Mouse (Mus musculus): ENCODE measurements around the gene Supt4a. TPM values are rescaled to one million over a fixed set of nuclear protein-coding genes. Genes with fewer than 3 reads are reported as not detected.
A peak's percentile ranks its signal among the peaks of the same experiment; 100 is the strongest.

The Supt4a gene
- total RNA-seq, 2 experiments from 2014 or later = 67.7 to 83.3 TPM

DNA sequence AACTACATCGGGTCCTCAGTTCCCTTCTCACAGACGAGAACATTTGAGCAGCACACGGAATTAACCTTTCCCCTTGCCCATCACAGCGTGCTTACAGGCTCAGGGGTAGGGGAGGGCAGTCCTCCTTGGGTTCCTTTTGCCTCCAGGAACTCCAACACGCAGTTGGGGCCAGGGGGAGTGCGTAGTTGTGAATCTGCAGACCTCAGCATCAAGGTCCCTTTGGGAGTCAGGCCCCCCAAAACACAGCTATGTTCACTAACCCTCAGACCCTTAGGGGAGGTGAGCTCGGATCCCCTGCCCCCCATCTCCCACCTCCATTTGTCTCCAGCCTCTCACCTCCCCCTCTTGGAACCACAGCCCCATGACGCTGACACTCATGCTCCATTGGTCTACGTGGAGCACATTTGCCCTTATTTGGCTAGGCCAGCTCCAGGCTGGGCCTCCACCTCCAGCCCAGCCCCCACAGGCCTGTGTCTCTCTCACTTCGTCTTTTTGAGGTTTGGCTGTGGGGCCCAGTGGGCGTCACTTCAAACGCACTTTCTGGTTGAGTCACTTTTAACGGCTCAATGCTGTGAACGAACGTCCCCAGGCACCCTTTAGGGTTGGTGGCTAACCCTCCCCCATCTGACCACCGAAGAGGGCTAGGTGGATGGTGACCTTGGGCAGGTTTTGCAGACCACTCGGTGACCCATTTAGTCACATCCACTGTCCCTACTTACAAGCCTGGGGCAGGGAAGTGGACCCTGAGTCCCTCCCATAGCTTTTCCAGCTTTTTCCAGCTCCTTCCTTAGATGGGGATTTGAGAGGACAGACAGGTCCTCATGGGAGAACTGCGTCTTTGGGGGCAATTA lies 12.1 kb downstream of the Supt4a start:
- peak in 1 of 2 experiments; percentile 35 for DNase-seq (ENCODE audit: low spot score in 2 of 2)
- intact Hi-C loops (cut with DNase I) = no loop called here

DNA sequence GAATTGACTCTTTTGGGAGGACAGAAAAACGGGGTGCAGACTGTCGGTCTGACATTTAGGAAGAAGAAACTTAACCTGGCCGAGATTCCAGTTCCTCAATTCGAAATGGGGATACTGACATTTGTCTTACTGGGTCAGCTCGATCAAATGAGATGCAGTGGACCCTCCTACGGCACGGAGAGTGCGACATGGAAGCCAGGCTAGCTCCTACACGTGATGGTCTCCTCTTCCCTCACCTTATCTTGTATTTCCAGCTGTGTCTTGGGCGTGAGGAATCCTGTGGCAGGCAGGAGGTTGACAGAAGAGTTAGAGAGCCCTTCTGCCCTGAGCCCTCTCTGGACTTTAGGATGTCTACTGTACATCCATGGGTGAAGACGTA lies 12.7 kb downstream of the Supt4a start:
- DNase-seq (ENCODE audit: low spot score in 2 of 2) = no peak
- intact Hi-C loops (cut with DNase I) = no loop called here

DNA sequence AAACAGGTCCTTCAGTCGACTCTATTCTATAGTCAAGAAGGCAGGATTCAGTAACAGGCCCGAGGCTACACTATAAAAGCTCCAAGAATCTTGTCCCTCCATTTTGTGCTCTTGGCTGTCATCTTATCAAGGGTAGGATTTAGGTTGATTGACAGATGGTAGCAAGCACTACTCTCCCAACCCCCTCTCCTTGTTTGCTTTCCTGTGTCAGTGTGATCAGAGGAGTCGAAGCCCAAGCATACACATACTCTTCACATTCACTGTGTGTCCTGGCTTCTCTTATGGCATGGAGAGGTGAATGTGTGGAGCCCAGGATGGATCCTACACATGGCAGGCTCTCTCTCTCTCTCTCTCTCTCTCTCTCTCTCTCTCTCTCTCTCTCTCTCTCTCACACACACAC lies 13.2 kb downstream of the Supt4a start:
- intact Hi-C loops (cut with DNase I) = no loop called here
- no peak for DNase-seq (ENCODE audit: low spot score in 2 of 2)

DNA sequence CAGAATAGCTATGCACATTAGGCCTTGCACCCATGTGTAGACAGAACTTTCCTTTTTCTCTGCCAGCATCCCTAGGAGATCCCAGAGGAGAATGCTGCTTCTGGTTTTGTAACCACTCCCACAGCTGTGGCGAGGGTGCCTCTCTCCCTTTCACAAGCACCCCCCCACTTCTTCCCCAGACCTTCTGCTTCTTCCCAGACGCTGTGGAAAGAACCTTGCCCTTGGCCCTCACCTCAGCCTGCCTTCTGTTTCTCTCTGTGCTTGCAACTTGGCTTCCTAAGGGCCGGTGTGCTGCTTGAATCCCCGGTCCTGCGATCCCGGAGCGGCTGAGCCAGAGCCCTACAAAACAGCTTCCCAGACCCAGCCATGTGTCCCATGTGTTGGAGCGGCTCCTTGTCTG lies 13.7 kb downstream of the Supt4a start:
- intact Hi-C loops (cut with DNase I) = no loop called here

GRCm38 (mm10) chr11:87751491-87751966 lies 14.2 kb downstream of the Supt4a start:
- intact Hi-C loops (cut with DNase I) = no loop called here
- no peak for DNase-seq (ENCODE audit: low spot score in 2 of 2)

More for the DNA sequence above, 13.7 kb downstream of the Supt4a start:
- DNase-seq (ENCODE audit: low spot score in 2 of 2) = no peak

- DNase-seq (ENCODE audit: low spot score in 2 of 2) = no peak
- intact Hi-C loops (cut with DNase I) = no loop called here
Measured at GRCm38 (mm10) chr11:87752307-87752706, 15.0 kb downstream of the Supt4a start.

DNA sequence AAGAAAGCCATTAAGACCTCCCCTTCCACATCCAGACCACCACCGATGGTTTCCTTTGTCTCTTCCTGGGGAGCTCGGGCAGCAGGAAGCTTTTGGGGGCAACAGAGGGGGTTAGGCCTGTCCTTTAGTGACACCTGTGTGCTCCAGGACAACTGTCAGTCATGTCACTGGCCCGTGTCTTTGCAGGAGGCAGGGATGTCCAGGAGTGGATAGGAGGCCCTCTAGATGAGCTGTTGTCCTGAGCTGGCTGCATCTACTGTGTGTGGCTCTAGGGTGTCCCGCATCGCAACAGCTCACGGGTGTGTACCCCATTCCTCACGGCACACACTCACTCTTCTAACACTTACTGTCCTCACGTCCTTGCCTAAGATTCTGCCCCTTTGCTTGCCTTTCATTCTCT lies 15.9 kb downstream of the Supt4a start:
- intact Hi-C loops (cut with DNase I) = no loop called here
- DNase-seq (ENCODE audit: low spot score in 2 of 2) = no peak

DNA sequence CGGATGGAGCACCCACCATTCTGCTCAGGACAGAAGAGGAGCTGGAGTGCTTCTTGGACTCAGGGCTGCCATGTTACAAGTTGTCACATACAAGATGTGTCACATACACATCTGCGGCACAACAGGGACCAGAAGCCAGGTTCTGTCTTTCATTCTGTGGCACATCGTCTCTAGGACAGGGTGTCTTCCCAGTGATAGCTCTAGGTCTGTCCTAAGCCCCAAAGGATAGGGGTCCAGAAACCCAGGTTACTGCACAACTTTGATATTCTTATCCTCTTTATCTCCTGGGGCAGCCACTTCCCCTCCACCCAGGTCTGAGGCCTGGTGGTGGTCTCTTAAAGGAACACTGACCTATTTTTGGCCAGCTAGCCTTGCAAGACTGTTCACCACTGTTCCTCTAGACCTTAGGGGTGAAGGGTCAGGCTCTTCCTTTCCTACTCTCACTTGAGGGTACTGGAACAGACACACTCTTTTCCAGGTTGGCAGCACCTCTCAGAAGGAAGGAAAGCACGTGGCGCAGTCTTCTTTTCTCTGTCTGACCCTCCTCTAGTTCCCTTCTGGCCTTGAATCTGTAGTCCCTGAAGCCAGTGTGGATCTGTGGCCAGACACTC lies 16.6 kb downstream of the Supt4a start:
- intact Hi-C loops (cut with DNase I) = no loop called here
- no peak for DNase-seq (ENCODE audit: low spot score in 2 of 2)

- intact Hi-C loops (cut with DNase I) = no loop called here
- no peak for DNase-seq (ENCODE audit: low spot score in 2 of 2)
Measured at GRCm38 (mm10) chr11:87754603-87755002, 17.3 kb downstream of the Supt4a start.

DNA sequence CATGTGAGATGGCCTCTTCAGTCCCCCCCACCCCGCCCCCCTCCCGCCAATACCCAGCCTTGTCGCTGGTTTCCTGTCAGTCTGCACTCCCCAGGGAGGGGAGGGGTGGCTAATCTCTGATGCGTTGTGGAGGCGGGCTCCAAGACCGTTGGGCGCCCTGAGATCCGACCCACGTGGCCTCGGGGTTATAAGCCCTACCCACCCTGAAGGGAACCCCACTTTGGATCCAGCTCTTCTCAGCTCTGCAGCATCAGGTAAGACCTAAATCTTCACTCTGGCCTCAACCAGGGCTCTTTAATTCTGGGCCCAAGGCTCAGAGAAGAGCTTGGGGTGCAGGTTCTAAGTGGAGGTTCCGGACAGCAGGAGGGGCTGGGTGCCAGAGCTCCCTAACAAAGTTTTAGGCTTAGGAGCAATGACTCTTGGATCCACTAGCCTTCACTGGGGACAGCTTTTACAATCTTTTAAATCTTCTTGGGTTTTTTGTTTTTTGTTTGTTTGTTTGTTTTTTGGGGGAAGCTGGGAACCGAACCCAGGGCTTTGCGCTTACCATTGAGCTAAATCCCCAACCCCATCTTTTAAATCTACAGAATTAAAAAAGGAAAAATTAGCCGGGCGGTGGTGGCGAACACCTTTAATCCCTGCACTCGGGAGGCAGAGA lies 18.1 kb downstream of the Supt4a start:
- intact Hi-C loops (cut with DNase I) = no loop called here
- no peak for DNase-seq (ENCODE audit: low spot score in 2 of 2)

- intact Hi-C loops (cut with DNase I) = no loop called here
- DNase-seq (ENCODE audit: low spot score in 2 of 2) = no peak
Measured at GRCm38 (mm10) chr11:87756251-87756820, 19.0 kb downstream of the Supt4a start.

GRCm38 (mm10) chr11:87757001-87757954 lies 19.9 kb downstream of the Supt4a start:
- no peak for DNase-seq (ENCODE audit: low spot score in 2 of 2)
- intact Hi-C loops (cut with DNase I) = no loop called here

- intact Hi-C loops (cut with DNase I) = no loop called here
- no peak for DNase-seq (ENCODE audit: low spot score in 2 of 2)
Measured at GRCm38 (mm10) chr11:87758161-87758911, 21.0 kb downstream of the Supt4a start.

DNA sequence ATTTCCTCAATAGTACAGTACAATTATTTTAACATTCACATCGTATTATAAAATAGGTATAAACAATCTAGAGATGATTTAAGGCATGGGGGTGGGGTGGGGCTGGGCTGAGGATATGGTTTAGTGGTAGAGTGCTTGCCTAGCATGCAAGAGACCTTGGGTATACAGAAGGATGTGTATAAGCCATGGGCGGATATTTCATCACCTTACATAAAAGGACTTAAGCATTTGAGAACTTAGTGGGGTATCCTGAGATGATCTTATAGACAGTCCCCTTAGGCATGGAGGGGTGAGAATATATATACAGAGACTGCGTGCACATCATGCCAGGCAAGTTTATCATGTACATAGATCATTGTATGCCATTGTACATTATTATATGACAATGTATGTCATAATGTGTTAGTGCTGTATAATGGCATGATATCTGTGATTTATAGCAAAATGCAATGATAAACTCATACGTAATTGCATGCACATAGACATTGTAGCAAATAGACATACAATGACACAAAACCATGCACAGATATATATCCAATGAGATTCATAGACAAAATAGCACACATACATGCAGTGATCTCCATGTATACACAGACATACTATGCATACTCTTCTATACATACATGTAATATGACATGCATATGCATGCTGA lies 21.7 kb downstream of the Supt4a start:
- DNase-seq (ENCODE audit: low spot score in 2 of 2) = no peak
- intact Hi-C loops (cut with DNase I) = no loop called here

DNA sequence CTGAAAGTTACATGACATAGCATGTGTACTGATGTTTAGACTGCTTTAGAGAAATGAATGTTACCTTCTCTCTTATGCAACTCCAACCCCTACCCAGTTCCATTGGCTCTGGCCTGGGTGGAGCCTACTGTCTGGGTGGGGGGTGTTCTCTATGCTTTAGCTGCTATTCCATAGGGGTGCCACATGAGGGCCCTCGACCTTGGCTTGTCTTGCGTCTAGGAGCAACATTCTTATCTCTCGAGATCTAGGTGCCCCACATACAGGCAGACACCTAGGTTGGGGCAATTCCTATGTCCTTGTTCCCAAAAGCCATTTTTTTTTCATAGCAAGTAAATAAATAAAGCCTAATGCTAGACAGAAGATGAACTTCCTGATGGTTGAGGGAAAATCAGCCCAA lies 22.3 kb downstream of the Supt4a start:
- intact Hi-C loops (cut with DNase I) = loop anchor here (5.0 kb wide), 1 partner anchor 97 kb away; the partner anchor contains the start of gene Rnf43
- DNase-seq (ENCODE audit: low spot score in 2 of 2) = peak in 1 of 2 experiments; percentile 46

GRCm38 (mm10) chr11:87760301-87761081 lies 23.1 kb downstream of the Supt4a start, which contains the start of gene Tspoap1:
Gene Tspoap1, plus strand, starts transcription at chr11:87760541.
- intact Hi-C loops (cut with DNase I) = loop anchor here (5.0 kb wide), 1 partner anchor 98 kb away; the partner anchor contains the start of gene Rnf43
- peak; percentile 73 to 80 for DNase-seq (ENCODE audit: low spot score in 2 of 2)

GRCm38 (mm10) chr11:87761181-87761721 lies 23.9 kb downstream of the Supt4a start:
- DNase-seq (ENCODE audit: low spot score in 2 of 2) = peak in 1 of 2 experiments; percentile 39
- intact Hi-C loops (cut with DNase I) = loop anchor here (5.0 kb wide), 1 partner anchor 99 kb away; the partner anchor contains the start of gene Rnf43

Data from left cerebral cortex, postnatal 36 days (tissue).